Mouse (Mus musculus): ENCODE data around the gene Ahrr. TPM values are rescaled to one million over a fixed set of nuclear protein-coding genes. Genes with fewer than 3 reads are reported as not detected.

Ahrr gene
- polyA plus RNA-seq, 1 experiment from 2014 or later, result 1.1 TPM

DNA sequence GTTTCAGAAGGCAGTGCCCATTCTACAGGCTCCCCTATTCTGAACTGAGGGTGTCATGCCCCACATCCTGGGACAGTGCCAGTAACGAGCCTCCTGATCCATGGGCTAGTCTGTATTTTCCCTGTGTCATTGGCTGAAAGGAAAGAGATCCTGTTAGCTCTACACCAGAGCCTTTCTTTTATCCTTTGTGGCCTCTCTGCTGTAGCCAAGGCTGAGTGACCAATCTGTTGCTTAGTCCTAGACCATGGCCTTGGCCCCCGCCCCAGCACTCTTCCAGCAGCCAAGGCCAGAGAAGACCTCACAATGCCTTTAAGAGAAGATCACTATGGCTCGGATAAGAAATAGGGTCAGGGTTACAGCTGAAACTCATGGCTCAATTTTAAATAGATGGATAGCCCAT is 73.7 kb downstream of the Ahrr start:
- Histone ChIP-seq H3K9me3 (no peaks in the 10 kb centered on the region), H3K36me3 (no peaks in the 10 kb centered on the region), H3K4me2 (replicated peaks) (no peak overlapping the region), H3K4me1 (replicated peaks) (no peaks in the 10 kb centered on the region), H3K4me3 (replicated peaks) (no peak overlapping the region), H3K9ac (replicated peaks) (no peak overlapping the region), H3K27me3 (no peaks in the 10 kb centered on the region), H3K27ac (no peak overlapping the region)
- ATAC-seq, result no peak
- 78% methylated on average over 3 of the region's 3 CpGs for WGBS

DNA sequence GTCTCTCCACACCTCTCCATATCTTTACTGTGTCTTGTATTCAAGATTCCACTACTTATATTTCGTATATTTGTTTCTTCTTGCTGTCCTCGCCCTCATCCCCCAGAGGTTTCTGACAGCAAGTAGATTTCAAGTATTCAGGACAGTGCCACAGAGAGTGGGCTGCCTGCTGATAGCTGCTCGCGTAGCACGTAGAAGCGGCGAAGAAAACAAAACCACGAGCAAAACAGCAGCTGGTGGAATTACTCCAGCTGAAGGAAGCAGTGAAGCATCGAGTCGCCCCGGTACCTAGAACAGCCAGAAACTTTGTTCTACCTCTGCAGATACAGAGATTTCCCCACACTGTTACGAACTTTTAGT is 83.2 kb downstream of the Ahrr start:
- H3K9ac ChIP-seq (replicated peaks), result peak overlapping the region; percentile 88
- H3K4me1 ChIP-seq (replicated peaks), result peaks cover 32% of the 10 kb centered on the region
- peak overlapping the region; percentile 75 for H3K4me2 ChIP-seq (replicated peaks)
- H3K36me3 ChIP-seq, result peaks cover 16% of the 10 kb centered on the region
- peak overlapping the region; percentile 80 for H3K4me3 ChIP-seq (replicated peaks)
- H3K27ac ChIP-seq, result peak overlapping the region; percentile 81
- no peaks in the 10 kb centered on the region for H3K9me3 ChIP-seq
- WGBS, result 13% methylated on average over 12 of the region's 12 CpGs
- ATAC-seq, result no peak
- no peaks in the 10 kb centered on the region for H3K27me3 ChIP-seq

- Histone ChIP-seq H3K9me3 (no peaks in the 10 kb centered on the region), H3K27ac (peak within 1 kb of the TSS; percentile 81), H3K4me1 (replicated peaks) (peaks cover 32% of the 10 kb centered on the region), H3K36me3 (peaks cover 21% of the 10 kb centered on the region), H3K4me2 (replicated peaks) (peak within 1 kb of the TSS; percentile 75), H3K9ac (replicated peaks) (peak within 1 kb of the TSS; percentile 88), H3K4me3 (replicated peaks) (peak within 1 kb of the TSS; percentile 80), H3K27me3 (no peaks in the 10 kb centered on the region)
- WGBS, result under 1% methylated on average over 39 of the region's 39 CpGs
- ATAC-seq, result peak; percentile 99
These were observed 83.7 kb downstream of the Ahrr start, which contains the start of gene Exoc3 for GRCm38 (mm10) chr13:74208317-74208985. TSS of gene Exoc3 (minus strand) at chr13:74208732.

DNA sequence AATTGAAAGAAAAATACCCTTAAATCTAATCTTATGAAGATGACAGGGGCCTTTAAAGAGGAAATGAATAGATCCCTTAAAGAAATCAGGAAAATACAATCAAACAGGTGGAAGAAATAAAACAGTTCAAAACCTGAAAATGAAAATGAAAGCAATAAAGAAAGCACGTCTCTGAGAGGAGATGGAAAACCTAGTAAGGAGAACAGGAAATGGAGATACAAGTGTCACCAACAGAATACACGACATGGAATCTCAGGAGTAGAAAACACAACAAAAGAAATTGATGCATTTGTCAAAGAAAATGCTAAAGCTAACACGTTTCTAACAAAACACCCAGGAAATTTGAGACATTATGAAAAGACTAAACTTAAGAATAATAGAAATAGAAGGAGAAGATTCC is 95.7 kb downstream of the Ahrr start:
- H3K4me1 ChIP-seq (replicated peaks), result no peaks in the 10 kb centered on the region
- ATAC-seq, result no peak
- H3K9ac ChIP-seq (replicated peaks), result no peak overlapping the region
- no peak overlapping the region for H3K4me2 ChIP-seq (replicated peaks)
- H3K27ac ChIP-seq, result no peak overlapping the region
- H3K36me3 ChIP-seq, result peaks cover 52% of the 10 kb centered on the region
- 88% methylated on average over 3 of the region's 3 CpGs for WGBS
- H3K27me3 ChIP-seq, result no peaks in the 10 kb centered on the region
- H3K9me3 ChIP-seq, result no peaks in the 10 kb centered on the region
- H3K4me3 ChIP-seq (replicated peaks), result no peak overlapping the region

DNA sequence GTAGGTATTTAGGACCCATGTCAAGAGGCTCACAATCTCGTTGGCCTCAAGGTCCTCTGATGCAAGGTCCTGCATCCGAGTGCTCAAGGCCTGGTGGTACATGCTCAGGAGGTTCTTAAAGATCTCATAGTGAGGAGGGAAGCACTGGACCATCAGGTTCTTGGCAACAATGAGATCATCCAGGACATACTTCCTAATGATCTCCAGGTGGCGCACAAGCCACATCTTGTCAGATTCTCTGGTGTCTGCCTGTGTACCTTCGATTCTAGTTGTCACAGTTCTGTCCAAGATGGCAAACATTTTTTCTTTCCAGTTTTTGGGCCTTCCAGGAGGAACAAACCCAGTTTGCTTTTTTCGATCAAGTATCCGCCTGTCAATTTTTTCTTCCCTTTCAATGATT is 99.5 kb downstream of the Ahrr start:
- no peaks in the 10 kb centered on the region for H3K27me3 ChIP-seq
- H3K4me2 ChIP-seq (replicated peaks), result no peak overlapping the region
- ATAC-seq, result no peak
- no peak overlapping the region for H3K4me3 ChIP-seq (replicated peaks)
- no peaks in the 10 kb centered on the region for H3K4me1 ChIP-seq (replicated peaks)
- H3K36me3 ChIP-seq, result peaks cover 67% of the 10 kb centered on the region
- H3K9ac ChIP-seq (replicated peaks), result no peak overlapping the region
- no peak overlapping the region for H3K27ac ChIP-seq
- 83% methylated on average over 6 of the region's 6 CpGs for WGBS
- H3K9me3 ChIP-seq, result no peaks in the 10 kb centered on the region

- no peaks in the 10 kb centered on the region for H3K4me1 ChIP-seq (replicated peaks)
- H3K9ac ChIP-seq (replicated peaks), result no peak overlapping the region
- ATAC-seq, result no peak
- no peaks in the 10 kb centered on the region for H3K9me3 ChIP-seq
- H3K36me3 ChIP-seq, result peaks cover 69% of the 10 kb centered on the region
- H3K4me2 ChIP-seq (replicated peaks), result no peak overlapping the region
- no peak overlapping the region for H3K27ac ChIP-seq
- no peaks in the 10 kb centered on the region for H3K27me3 ChIP-seq
- 96% methylated on average over 5 of the region's 5 CpGs for WGBS
- no peak overlapping the region for H3K4me3 ChIP-seq (replicated peaks)
These were observed 109.0 kb downstream of the Ahrr start for GRCm38 (mm10) chr13:74183011-74183695.

DNA sequence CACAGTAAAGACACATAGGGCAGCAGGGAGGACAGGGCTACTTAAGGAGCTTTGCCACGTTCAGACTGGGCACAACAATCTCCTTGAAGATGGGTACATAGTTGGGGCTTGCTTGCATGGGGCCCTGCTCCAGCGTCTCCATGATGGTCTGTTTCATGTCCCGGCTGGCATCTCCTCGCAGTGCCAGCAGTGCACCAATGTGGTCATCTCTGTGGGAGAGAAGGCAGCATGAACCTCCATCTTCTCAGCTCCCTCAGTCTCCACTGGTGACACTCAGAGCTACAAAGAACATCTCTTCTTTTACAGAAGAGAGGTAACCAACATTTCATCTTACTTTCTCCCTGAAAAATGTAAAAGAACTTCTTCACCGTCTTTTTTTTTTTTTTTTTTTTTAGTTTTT is 120.1 kb downstream of the Ahrr start:
- peaks cover 70% of the 10 kb centered on the region for H3K36me3 ChIP-seq
- no peaks in the 10 kb centered on the region for H3K27me3 ChIP-seq
- no peak overlapping the region for H3K4me3 ChIP-seq (replicated peaks)
- H3K4me1 ChIP-seq (replicated peaks), result peaks cover 4% of the 10 kb centered on the region
- no peaks in the 10 kb centered on the region for H3K9me3 ChIP-seq
- no peak overlapping the region for H3K4me2 ChIP-seq (replicated peaks)
- whole genome bisulfite sequencing, result 93% methylated on average over 5 of the region's 5 CpGs
- no peak overlapping the region for H3K27ac ChIP-seq
- ATAC-seq, result no peak
- H3K9ac ChIP-seq (replicated peaks), result no peak overlapping the region

DNA sequence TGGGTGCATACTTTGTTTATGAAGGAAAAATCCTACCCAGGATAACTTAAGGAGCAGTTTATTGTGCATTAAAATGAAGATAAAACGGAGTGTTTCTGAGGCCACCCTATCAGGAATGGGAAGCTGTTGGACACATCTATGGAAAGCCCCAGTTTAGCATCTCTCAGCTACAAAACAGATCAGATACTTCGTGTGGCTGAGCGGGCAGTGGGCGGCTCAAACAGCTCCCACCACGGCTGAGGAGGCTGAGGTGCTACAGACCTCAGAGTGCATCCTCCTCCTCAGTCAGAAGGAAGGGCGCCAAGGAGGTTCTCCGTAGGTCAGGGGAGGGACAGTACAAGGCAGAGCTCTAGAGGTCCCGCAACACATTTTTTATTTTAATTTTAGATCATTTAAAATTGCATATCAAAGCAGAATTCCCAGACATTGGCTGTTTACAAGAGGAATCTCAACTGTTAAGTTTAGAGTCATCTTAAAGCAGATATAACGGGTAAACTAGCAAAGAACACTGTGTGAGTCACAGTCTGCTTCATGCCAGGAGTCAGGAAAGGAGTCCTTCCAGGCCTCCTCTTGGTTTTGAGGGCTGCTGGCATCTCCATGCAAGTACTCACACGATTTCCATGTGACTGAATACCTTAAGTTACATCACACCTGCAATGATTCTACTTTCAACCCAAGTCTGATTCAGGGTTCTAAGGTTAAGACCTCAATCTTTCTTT is 122.5 kb downstream of the Ahrr start:
- no peak for ATAC-seq
- H3K9ac ChIP-seq (replicated peaks), result no peak overlapping the region
- H3K4me3 ChIP-seq (replicated peaks), result no peak overlapping the region
- H3K4me2 ChIP-seq (replicated peaks), result no peak overlapping the region
- peaks cover 14% of the 10 kb centered on the region for H3K4me1 ChIP-seq (replicated peaks)
- no peaks in the 10 kb centered on the region for H3K27me3 ChIP-seq
- H3K27ac ChIP-seq, result no peak overlapping the region
- no peaks in the 10 kb centered on the region for H3K9me3 ChIP-seq
- peaks cover 51% of the 10 kb centered on the region for H3K36me3 ChIP-seq
- 90% methylated on average over 10 of the region's 10 CpGs for WGBS

DNA sequence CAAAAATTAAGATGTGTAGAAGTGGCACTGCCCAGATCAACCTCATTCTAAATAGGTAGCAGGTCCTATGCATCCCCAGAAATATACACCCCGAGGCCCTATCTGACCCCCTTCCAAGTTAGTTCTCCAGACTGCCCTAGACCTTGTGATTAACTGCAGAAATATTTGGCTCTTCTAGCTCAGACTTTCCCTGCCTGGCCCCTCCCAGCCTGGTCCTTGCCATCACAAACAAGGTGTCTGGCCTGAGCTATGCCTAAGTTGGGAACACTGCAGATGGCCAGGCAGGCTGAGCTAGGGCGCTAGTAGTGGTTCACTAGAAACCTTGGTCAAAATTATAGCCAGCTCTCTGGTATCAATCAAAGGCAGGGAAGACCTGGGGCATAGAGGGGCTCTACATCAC is 124.6 kb downstream of the Ahrr start:
- Histone ChIP-seq H3K4me2 (replicated peaks) (no peak overlapping the region; the same call in 1 of the 2 replicates), H3K4me3 (replicated peaks) (peak overlapping the region; percentile 51; the same call in 1 of the 2 replicates), H3K27ac (no peak overlapping the region), H3K9me3 (no peaks in the 10 kb centered on the region), H3K36me3 (peaks cover 30% of the 10 kb centered on the region), H3K4me1 (replicated peaks) (peaks cover 14% of the 10 kb centered on the region), H3K9ac (replicated peaks) (no peak overlapping the region), H3K27me3 (no peaks in the 10 kb centered on the region)
- WGBS, result 84% methylated on average over 2 of the region's 2 CpGs
- peak; percentile 21; the same call in 1 of the 2 replicates for ATAC-seq

GRCm38 (mm10) chr13:74167057-74167413 is 125.1 kb downstream of the Ahrr start:
- 8% methylated on average over 9 of the region's 9 CpGs for WGBS
- peaks cover 26% of the 10 kb centered on the region for H3K36me3 ChIP-seq
- peak overlapping the region; percentile 72 for H3K4me2 ChIP-seq (replicated peaks)
- peak; percentile 72 for ATAC-seq
- H3K4me3 ChIP-seq (replicated peaks), result peak overlapping the region; percentile 51
- peak overlapping the region; percentile 76 for H3K9ac ChIP-seq (replicated peaks)
- peaks cover 14% of the 10 kb centered on the region for H3K4me1 ChIP-seq (replicated peaks)
- no peaks in the 10 kb centered on the region for H3K27me3 ChIP-seq
- H3K27ac ChIP-seq, result no peak overlapping the region
- H3K9me3 ChIP-seq, result no peaks in the 10 kb centered on the region

- Histone ChIP-seq H3K9me3 (no peaks in the 10 kb centered on the region), H3K9ac (replicated peaks) (peak overlapping the region; percentile 76), H3K36me3 (peaks cover 20% of the 10 kb centered on the region), H3K27me3 (no peaks in the 10 kb centered on the region), H3K27ac (no peak overlapping the region), H3K4me1 (replicated peaks) (peaks cover 14% of the 10 kb centered on the region), H3K4me2 (replicated peaks) (peak overlapping the region; percentile 72), H3K4me3 (replicated peaks) (peak overlapping the region; percentile 51)
- peak; percentile 84 for ATAC-seq
- 8% methylated on average over 19 of the region's 19 CpGs for WGBS
These were observed 125.6 kb downstream of the Ahrr start for GRCm38 (mm10) chr13:74166348-74167056.
